Mouse (Mus musculus) forebrain, embryonic 16.5 days (tissue): Measurements from ENCODE around the gene Gpc6. TPM values are rescaled to one million over a fixed set of nuclear protein-coding genes. Genes with fewer than 3 reads are reported as not detected.

Experiments used
- ATAC-seq: fragments of 200-750 bp; cut with Nextera tagmentation; 2 replicates; pipeline ENCODE4 v1.8.0; 2017; ENCODE audit warnings: mild to moderate bottlenecking, moderate library complexity
- H3K27ac ChIP-seq: fragments of 300-500 bp; sonication (generic); 2 replicates; pipeline ENCODE4 v1.5.1; 2014; ENCODE audit warnings: low read length, control low read depth
- H3K27me3 ChIP-seq: fragments of 300-500 bp; sonication (generic); replicated peaks from 2 replicates; pipeline ENCODE4 v1.6.1; 2014; ENCODE audit warnings: low read length; ENCODE audit not compliant: control insufficient read depth, insufficient read depth
- H3K36me3 ChIP-seq: fragments of 300-500 bp; sonication (generic); 2 replicates; pipeline ENCODE4 v1.6.1; 2014; ENCODE audit not compliant: control insufficient read depth, insufficient read depth
- H3K4me1 ChIP-seq: fragments of 300-500 bp; sonication (generic); replicated peaks from 2 replicates; pipeline ENCODE4 v1.6.1; 2014; ENCODE audit warnings: low read length; ENCODE audit not compliant: control insufficient read depth, insufficient read depth
- H3K4me2 ChIP-seq: fragments of 300-500 bp; sonication (generic); 2 replicates; pipeline ENCODE4 v1.6.1; 2014; ENCODE audit warnings: mild to moderate bottlenecking, low read length, control low read depth
- H3K4me3 ChIP-seq: fragments of 300-500 bp; sonication (generic); replicated peaks from 2 replicates; pipeline ENCODE4 v1.5.1; 2014; ENCODE audit warnings: mild to moderate bottlenecking, low read length, control low read depth
- H3K9ac ChIP-seq: fragments of 300-500 bp; sonication (generic); replicated peaks from 2 replicates; pipeline ENCODE4 v1.6.1; 2014; ENCODE audit warnings: low read depth, low read length, control low read depth
- H3K9me3 ChIP-seq: fragments of 300-500 bp; sonication (generic); 2 replicates; pipeline ENCODE4 v1.6.1; 2016; ENCODE audit warnings: low read length; ENCODE audit not compliant: control insufficient read depth
- WGBS: fragments of 180-500 bp; shearing (Covaris S2); extraction: QIAGEN DNeasy Blood & Tissue Kit; methylation state at CpG from one replicate; pipeline ENCODE4 v1.1.7; 2014; 5-methylcytosine and 5-hydroxymethylcytosine counted together
- polyA plus RNA-seq: library from polyadenylated mRNA; unstranded; fragments of >200 nt; fragmentation: Nextera tagmentation; extraction: Ambion mirVana; gene quantifications from 2 replicates; pipeline ENCODE4 v1.2.1, GENCODE M21; 2015

The Gpc6 gene
- polyA plus RNA-seq, 1 experiment from 2014 or later, result 18.2 TPM

DNA sequence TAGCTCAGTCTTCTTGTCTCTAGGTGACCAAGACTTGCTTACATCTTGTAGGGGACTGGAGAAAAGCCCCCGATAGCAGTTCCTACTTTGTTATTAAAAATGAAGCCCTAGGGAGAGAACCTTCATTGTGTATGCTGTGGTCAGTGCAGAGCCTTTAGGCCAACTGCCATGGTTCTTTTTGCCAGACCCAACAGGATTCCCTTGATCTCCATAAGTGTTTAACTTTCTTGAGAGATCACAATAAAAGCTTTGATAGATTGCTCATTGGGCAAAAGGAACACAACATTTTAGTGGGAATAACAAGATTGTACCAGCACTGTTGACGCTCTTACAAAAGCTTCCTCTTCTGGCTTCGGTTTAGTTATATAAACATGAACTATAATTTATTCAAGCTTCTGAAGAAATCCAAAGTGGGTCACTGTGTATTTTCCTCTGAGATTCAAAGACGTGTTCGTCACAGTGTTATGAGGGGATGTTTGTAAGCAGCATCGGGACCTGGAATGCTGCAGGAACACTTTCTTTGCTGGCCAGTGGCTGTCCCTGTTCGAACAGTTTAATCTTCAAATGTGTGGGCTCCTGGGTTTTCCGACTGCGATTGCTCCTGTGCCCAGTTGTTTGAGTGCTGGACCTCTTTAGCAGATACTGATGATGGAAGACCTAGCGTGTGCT lies 54.7 kb downstream of the Gpc6 start:
- no peaks in the 10 kb centered on the region for H3K27me3 ChIP-seq
- no peak overlapping the region for H3K4me3 ChIP-seq
- no peaks in the 10 kb centered on the region for H3K4me1 ChIP-seq
- WGBS, result 70% methylated on average over 10 of the region's 10 CpGs
- no peak overlapping the region for H3K4me2 ChIP-seq
- no peak overlapping the region for H3K9ac ChIP-seq
- H3K9me3 ChIP-seq, result no peaks in the 10 kb centered on the region
- ATAC-seq, result no peak; the same call in 1 of the 2 replicates
- no peak overlapping the region for H3K27ac ChIP-seq
- H3K36me3 ChIP-seq, result no peaks in the 10 kb centered on the region

DNA sequence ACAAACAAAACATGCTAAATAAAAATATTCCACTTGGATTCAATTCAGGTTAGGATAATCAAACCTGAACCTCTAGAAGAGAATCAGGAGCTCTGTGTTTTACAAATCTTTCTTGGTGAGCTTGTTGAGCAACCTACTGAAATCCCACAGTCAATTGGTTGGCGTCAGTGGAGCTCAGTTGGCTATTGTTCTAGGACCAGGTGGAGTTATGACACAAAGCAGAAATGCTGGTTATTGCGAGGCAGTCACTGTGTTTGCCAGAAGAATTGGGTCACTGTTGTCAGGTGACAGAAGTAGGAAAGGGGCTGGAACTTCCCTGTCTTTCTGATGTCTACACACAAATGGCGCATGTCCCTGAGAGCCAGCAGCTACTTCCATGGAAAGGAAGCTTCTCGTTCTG lies 56.6 kb downstream of the Gpc6 start:
- no peaks in the 10 kb centered on the region for H3K36me3 ChIP-seq
- H3K4me2 ChIP-seq, result no peak overlapping the region
- ATAC-seq, result no peak
- H3K4me1 ChIP-seq, result no peaks in the 10 kb centered on the region
- no peak overlapping the region for H3K4me3 ChIP-seq
- no peak overlapping the region for H3K9ac ChIP-seq
- no peak overlapping the region for H3K27ac ChIP-seq
- H3K27me3 ChIP-seq, result no peaks in the 10 kb centered on the region
- 87% methylated on average over 4 of the region's 4 CpGs for WGBS
- no peaks in the 10 kb centered on the region for H3K9me3 ChIP-seq

DNA sequence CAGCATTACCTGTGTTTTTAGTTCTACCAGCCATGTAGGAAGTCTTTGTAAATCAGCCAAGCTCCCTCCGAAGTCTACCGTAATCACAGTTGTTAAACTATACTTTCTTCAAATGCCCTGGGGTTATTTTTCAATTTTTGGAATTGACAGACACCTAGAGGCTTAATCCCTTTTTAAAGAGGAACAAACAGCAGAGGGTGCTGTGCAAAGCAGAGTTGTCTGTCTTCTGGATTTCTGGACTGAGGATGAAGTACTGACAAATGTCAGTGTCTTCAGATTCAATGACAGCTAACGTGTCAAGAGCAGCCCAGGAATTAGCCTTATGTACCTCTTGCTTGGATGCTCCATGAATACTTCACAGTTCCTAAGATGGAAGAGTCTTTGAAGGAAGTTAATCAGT lies 62.2 kb downstream of the Gpc6 start:
- 77% methylated on average over 3 of the region's 3 CpGs for WGBS
- no peaks in the 10 kb centered on the region for H3K27me3 ChIP-seq
- H3K4me3 ChIP-seq, result no peak overlapping the region
- no peak overlapping the region for H3K9ac ChIP-seq
- H3K4me1 ChIP-seq, result no peaks in the 10 kb centered on the region
- peaks cover 3% of the 10 kb centered on the region; the same call in 1 of the 2 replicates for H3K36me3 ChIP-seq
- ATAC-seq, result no peak
- H3K27ac ChIP-seq, result no peak overlapping the region
- no peak overlapping the region for H3K4me2 ChIP-seq
- peaks cover 4% of the 10 kb centered on the region; the same call in 1 of the 2 replicates for H3K9me3 ChIP-seq

DNA sequence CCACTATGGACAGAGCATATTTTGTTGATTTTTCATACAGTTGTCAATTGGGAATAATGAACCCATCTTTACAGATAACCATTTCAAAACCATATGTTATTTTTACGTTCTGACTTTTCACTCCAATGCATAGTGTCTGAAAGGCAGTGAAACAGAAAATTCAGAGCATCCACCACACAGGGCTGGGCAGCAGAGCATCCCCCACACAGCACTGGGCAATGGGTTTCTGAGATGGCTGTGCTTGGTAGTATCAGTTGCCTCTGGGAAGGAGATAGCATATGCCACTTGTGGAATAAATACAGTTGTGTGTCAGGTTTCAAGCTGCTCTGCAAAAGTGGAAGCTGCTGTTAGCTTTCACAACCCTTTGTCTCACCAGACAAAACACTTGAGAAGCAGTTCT lies 75.3 kb downstream of the Gpc6 start:
- Histone ChIP-seq H3K27ac (no peak overlapping the region), H3K36me3 (no peaks in the 10 kb centered on the region), H3K4me1 (peaks cover 3% of the 10 kb centered on the region; the same call in 1 of the 2 replicates), H3K9ac (no peak overlapping the region), H3K4me2 (no peak overlapping the region), H3K27me3 (no peaks in the 10 kb centered on the region), H3K4me3 (no peak overlapping the region), H3K9me3 (no peaks in the 10 kb centered on the region)
- no peak for ATAC-seq
- 74% methylated on average over 1 of the region's 1 CpGs for WGBS

DNA sequence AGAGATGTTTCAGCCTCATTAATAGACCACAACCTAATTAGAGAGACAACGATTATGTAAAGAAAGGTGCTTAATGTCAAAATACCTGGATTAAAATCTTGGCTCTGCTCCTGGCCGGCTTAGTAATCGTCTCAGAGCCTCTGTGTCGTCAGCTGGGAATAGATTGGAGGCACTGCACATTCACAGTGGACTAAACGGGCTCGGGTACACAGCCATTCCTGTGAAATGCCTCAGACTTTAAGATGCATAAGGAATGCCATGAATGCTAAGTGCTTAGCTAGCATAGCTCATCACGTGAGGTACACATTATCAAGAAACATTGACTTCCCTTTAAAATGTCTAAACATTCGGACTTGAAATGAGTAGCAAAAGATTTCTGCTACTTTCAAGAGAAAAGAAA lies 77.2 kb downstream of the Gpc6 start:
- Histone ChIP-seq H3K9ac (no peak overlapping the region), H3K27ac (no peak overlapping the region), H3K4me3 (no peak overlapping the region), H3K4me2 (no peak overlapping the region), H3K36me3 (no peaks in the 10 kb centered on the region), H3K4me1 (peaks cover 3% of the 10 kb centered on the region; the same call in 1 of the 2 replicates), H3K27me3 (no peaks in the 10 kb centered on the region), H3K9me3 (no peaks in the 10 kb centered on the region)
- no peak for ATAC-seq
- 26% methylated on average over 8 of the region's 8 CpGs for WGBS

DNA sequence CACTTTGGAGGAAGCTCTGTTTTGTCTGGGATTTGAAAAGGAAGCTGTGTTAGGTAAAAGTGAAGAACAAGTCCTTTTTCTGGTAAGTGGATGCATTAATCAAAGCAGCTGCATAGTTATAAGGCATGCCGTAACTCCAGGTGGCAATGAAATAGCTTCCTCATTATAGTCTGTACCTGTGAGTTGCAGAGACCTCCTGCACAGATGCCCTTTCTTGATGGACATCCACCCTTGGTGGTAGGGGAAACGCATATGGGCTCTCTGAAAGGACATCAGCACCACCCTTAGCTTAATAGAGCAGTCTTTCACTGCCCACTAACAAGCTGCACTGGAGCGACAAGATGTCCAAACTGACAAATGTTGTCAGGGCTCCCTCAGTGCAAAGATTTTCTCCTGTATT lies 83.7 kb downstream of the Gpc6 start:
- H3K4me2 ChIP-seq, result no peak overlapping the region
- no peaks in the 10 kb centered on the region for H3K36me3 ChIP-seq
- peaks cover 10% of the 10 kb centered on the region for H3K4me1 ChIP-seq
- H3K27ac ChIP-seq, result no peak overlapping the region
- no peaks in the 10 kb centered on the region for H3K9me3 ChIP-seq
- 43% methylated on average over 3 of the region's 3 CpGs for WGBS
- no peaks in the 10 kb centered on the region for H3K27me3 ChIP-seq
- no peak overlapping the region for H3K4me3 ChIP-seq
- ATAC-seq, result no peak
- H3K9ac ChIP-seq, result no peak overlapping the region

DNA sequence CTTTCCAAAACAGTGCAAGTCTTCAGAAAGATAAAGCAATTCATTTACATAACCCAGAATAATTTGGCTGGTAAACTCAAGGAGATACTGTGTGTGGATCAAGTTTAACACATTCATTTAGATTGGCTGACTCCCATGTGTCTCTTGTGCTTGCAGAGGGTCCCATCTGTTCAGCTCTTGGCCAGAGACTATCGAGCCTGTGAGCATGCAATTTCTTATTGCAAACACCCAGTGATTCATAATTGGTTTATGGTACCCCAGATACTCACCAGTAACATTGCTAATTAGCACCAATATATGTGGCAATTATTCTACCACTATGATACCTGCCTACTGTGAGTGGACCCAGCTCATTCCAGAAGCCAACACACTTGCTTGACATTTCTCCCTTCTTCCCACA lies 87.9 kb downstream of the Gpc6 start:
- Histone ChIP-seq H3K36me3 (no peaks in the 10 kb centered on the region), H3K9ac (no peak overlapping the region), H3K27me3 (no peaks in the 10 kb centered on the region), H3K4me1 (peaks cover 10% of the 10 kb centered on the region), H3K4me3 (no peak overlapping the region), H3K4me2 (no peak overlapping the region), H3K9me3 (no peaks in the 10 kb centered on the region), H3K27ac (peak overlapping the region; percentile 20)
- ATAC-seq, result peak; percentile 95
- 48% methylated on average over 1 of the region's 1 CpGs for WGBS

DNA sequence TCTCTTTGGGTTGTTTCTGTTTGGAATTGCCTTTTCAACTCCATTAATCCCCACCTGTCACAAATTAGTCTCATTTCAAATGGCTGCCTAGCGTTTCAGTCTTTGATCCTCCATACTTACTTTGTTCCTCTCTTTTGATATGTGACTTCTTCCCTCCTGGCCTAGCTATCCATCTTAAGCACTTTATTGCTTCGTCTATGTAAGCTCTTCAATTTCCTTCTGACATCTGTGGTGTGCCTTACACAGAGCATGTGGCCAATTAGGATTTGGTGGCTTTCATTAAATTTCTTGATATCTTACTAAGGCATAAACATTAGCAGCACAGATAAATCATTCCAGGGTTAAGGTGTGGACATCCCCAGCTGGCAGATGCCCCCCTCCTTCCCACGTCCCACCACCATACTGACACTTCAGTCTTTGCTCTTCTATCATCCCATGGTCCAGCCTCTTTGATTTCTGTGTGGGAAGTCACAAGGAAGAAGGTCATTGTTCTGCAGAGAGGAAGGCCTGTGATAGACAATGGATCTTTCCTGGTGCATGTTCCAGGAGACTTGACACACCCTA lies 88.5 kb downstream of the Gpc6 start:
- H3K4me3 ChIP-seq, result no peak overlapping the region
- H3K9ac ChIP-seq, result no peak overlapping the region
- no peaks in the 10 kb centered on the region for H3K36me3 ChIP-seq
- no peak overlapping the region for H3K4me2 ChIP-seq
- ATAC-seq, result 0 out of 2 replicates have a peak, but pooled peaks have one; percentile 24
- no peaks in the 10 kb centered on the region for H3K27me3 ChIP-seq
- H3K27ac ChIP-seq, result peak overlapping the region; percentile 20
- H3K4me1 ChIP-seq, result peaks cover 12% of the 10 kb centered on the region
- 30% methylated on average over 3 of the region's 3 CpGs for WGBS
- no peaks in the 10 kb centered on the region for H3K9me3 ChIP-seq

DNA sequence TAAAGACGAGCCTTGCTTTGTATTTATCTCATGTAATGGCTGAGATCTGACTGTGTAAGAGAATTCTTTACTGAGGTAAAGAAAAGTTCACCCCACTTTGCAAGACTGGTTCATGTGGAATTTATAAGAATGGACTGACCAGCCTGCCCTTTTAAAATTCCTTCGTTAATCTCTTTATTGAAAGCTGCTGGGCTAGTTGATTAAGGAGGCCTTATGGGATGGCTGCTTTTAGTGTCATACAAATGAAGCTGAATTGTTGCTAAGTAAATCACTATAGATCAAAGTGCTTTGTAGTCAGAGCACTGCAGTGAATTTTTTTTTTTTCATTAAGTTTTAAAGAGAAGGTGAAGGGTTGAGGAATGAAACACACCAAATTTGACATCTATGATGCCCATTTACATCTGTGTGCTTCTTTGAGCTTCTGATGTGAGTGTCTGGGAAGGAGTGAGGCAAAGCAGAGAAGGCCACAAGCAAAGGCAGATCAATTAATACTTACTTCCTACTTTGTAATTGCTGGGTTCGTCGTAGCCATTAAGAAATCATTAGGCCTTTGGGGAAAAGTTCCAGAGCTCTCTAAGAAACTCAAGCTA lies 90.3 kb downstream of the Gpc6 start:
- Histone ChIP-seq H3K4me2 (no peak overlapping the region), H3K36me3 (no peaks in the 10 kb centered on the region), H3K9me3 (no peaks in the 10 kb centered on the region), H3K27ac (no peak overlapping the region), H3K9ac (no peak overlapping the region), H3K4me3 (no peak overlapping the region), H3K27me3 (no peaks in the 10 kb centered on the region), H3K4me1 (peaks cover 19% of the 10 kb centered on the region)
- ATAC-seq, result no peak
- WGBS, result 5% methylated on average over 4 of the region's 4 CpGs
